Mouse (Mus musculus) gastrocnemius, adult 2 months (tissue): ENCODE data around the gene Cyp2j12. TPM values are rescaled to one million over a fixed set of nuclear protein-coding genes. Genes with fewer than 3 reads are reported as not detected.

Source experiments
- DNase-seq: peaks from one replicate; pipeline ENCODE4 v3.0.0; 2022
- H3K27ac ChIP-seq: fragments of 200-600 bp; 2 replicates; pipeline ENCODE4 v1.8.1; 2022; ENCODE audit warnings: mild to moderate bottlenecking
- H3K4me3 ChIP-seq: fragments of 200-600 bp; 2 replicates; pipeline ENCODE4 v1.8.1; 2022; ENCODE audit warnings: mild to moderate bottlenecking, moderate library complexity
- CTCF ChIP-seq: fragments of 200-600 bp; IDR thresholded peaks from 2 replicates; pipeline ENCODE4 v1.8.1; 2022; ENCODE audit warnings: antibody characterized with exemption, mild to moderate bottlenecking, moderate library complexity
- intact Hi-C: fragments of 180-260 bp; cut with DNase I; formaldehyde crosslinking; loops from one replicate; pipeline ENCODE4 v1.15.1; 2025
- total RNA-seq, 2 experiments: library from RNA; stranded (reverse); gene quantifications; 2 replicates each; pipeline ENCODE4 v1.2.3; 2021

The Cyp2j12 gene
- total RNA-seq, 2 experiments from 2014 or later: not detected

DNA sequence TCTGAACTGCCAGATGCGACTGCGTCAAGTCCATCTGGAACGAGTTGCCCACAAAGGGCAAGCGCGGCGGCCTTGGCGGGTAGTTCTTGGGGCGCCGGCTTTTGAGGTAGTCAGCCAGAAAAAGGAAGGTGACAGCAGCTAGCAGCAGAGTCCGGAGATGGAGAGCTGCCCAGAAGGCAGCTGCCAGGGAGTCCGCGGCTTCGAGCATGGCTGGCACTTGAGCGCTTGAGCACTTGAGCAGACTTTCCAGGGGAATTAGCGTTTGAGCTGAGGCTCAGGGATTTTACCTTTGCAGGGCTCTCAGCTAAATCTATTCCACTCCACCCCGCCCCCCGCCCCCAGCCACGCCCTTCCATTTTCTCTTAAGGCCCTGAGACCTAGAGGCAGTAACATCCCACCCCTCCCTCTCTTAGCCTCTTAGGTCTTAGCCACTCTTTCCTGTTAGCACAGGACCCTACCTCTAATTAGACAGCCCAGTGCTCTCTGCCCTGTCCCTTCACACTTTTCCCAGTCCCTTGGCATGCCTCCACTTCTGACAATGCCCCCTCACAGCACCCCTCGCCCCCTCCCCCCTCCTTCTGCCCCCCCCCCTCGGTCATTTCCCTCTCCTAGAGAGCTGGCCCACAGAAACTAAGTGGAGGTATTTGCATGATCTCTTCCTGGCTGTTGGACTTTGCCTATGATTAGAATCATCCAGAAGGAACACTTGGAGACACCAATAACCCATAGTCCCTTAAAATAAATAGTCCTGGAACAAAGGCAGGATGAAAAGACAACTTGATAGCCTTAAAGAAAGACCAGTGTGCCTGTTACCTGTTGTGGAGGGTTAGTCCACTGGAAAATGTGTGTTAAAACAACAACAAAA lies 63.5 kb downstream of the Cyp2j12 start, which contains the start of gene Cyp2j13:
TSS of gene Cyp2j13 (minus strand) at position 286 of the 865 bp plus-strand sequence.
- intact Hi-C loops: no loop called here
- TF ChIP-seq CTCF: no peak
- H3K4me3 ChIP-seq: peak within 1 kb of the TSS; percentile 15; the same call in 1 of the 2 replicates
- H3K27ac ChIP-seq: no peak within 1 kb of the TSS
- DNase-seq: peak; percentile 51

DNA sequence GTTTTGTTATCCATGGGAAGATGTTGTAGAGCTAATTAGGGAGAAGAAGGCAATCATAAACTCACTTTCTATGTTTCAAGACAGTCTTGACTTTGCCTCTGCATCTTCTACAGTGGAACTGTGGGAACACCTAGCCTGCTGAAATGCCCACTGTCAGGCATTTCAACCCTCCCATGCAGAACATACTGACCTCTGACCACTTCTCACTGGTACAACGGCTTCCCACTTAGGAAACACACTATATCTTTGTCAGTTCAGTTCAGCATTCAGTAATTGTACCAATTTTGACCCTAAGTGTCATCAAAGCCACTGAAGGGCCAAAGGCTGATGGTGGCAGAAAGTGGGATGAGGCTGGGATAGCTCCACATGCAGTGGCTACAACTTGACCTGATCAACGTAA lies 78.9 kb downstream of the Cyp2j12 start:
- DNase-seq: no peak
- no peak for TF ChIP-seq CTCF
- no peak overlapping the region for H3K27ac ChIP-seq
- intact Hi-C loops: no loop called here
- H3K4me3 ChIP-seq: no peak overlapping the region

DNA sequence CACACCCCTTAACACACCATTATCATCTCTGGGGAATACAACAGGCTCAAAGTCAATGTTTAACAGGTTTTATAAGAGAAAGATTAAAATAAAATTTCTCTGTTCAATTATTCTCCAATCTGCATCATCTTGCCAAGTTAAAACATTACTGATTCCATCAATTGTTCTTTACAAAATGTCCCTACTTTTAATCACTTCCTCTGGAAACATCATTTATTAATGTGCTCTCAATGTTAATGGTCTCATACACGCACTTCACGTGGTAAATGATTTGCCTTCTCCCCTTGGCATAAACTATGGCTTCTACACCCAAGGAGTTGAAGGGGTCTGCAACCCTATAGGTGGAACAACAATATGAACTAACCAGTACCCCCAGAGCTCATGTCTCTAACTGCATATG lies 80.8 kb downstream of the Cyp2j12 start:
- DNase-seq: no peak
- intact Hi-C loops: no loop called here
- H3K27ac ChIP-seq: no peak overlapping the region
- no peak for TF ChIP-seq CTCF
- H3K4me3 ChIP-seq: no peak overlapping the region

Other genes starting within 250 kb of the Cyp2j12 start
- 10 to 100 TPM; 13.3 to 17.0 TPM for gene Hook1, start 173.9 kb downstream of the Cyp2j12 start, total RNA-seq
- gene Cyp2j13, start 63.6 kb downstream of the Cyp2j12 start, total RNA-seq: not detected
- not detected for gene Cyp2j7, start 95.5 kb upstream of the Cyp2j12 start, total RNA-seq
- gene Cyp2j11, start 207.5 kb upstream of the Cyp2j12 start, total RNA-seq: not detected